Mouse (Mus musculus) cerebellum, postnatal 10 days (tissue): Measurements from ENCODE around the gene Car15.

Source experiments
- DNase-seq, 2 experiments: peaks; one replicate each; pipeline ENCODE4 v3.0.0; 2021; ENCODE audit warnings: mixed read lengths in 2 of 2

The Car15 gene

GRCm38 (mm10) chr16:17799584-17799983 lies 38.6 kb downstream of the Car15 start:
- DNase-seq, result no peak

- peak; percentile 34 to 39 for DNase-seq
These were observed 39.6 kb downstream of the Car15 start for GRCm38 (mm10) chr16:17798321-17799180.

GRCm38 (mm10) chr16:17797812-17798311 lies 40.3 kb downstream of the Car15 start:
- DNase-seq, result peak; percentile 20 to 33

GRCm38 (mm10) chr16:17796971-17797811 lies 41.0 kb downstream of the Car15 start, which contains the start of gene Scarf2:
Gene Scarf2 (plus strand): TSS chr16:17797282.
- DNase-seq, result peak; percentile 47 to 59

DNA sequence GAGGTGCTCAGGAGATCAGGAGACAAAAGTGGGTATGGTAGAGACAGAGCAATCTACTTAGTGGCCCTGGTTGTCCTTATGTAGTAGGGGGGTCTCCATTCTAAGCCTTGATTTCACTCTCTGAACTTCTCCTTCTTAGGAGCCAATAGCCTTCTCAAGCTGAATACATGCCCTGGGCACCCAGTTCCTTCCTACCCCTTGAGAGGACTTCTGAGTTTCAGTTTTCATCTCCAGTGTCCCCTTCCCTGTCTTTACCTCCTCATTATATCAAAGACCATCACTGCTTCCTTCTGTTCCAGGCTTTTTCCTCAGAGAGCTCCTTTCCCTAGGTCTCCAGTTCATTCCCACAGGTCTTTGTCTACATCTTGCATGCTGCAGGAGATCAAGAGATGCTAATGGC lies 41.6 kb downstream of the Car15 start:
- no peak for DNase-seq

GRCm38 (mm10) chr16:17795643-17796042 lies 42.5 kb downstream of the Car15 start:
- DNase-seq, result no peak

- DNase-seq, result peak; percentile 73 to 75
These were observed 44.1 kb downstream of the Car15 start for GRCm38 (mm10) chr16:17794047-17794446.

GRCm38 (mm10) chr16:17792728-17793127 lies 45.4 kb downstream of the Car15 start:
- no peak for DNase-seq

- DNase-seq, result peak in 1 of 2 experiments; percentile 39
These were observed 52.8 kb downstream of the Car15 start for GRCm38 (mm10) chr16:17785337-17785736.
